Mouse (Mus musculus) midbrain, embryonic 10.5 days (tissue): ENCODE results near the gene Aff3. TPM values are rescaled to one million over a fixed set of nuclear protein-coding genes. Genes with fewer than 3 reads are reported as not detected.

Experiments used
- DNase-seq: peaks from one replicate; pipeline ENCODE4 v3.0.0-alpha.2; 2017; ENCODE audit warnings: low spot score
- H3K27ac ChIP-seq: fragments of 300-500 bp; sonication (generic); replicated peaks from 2 replicates; pipeline ENCODE4 v1.5.1; 2016; ENCODE audit warnings: mild to moderate bottlenecking
- H3K27me3 ChIP-seq: fragments of 300-500 bp; sonication (generic); 2 replicates; pipeline ENCODE4 v1.6.1; 2016; ENCODE audit warnings: low read depth, mild to moderate bottlenecking; ENCODE audit not compliant: poor library complexity, severe bottlenecking
- H3K36me3 ChIP-seq: fragments of 300-500 bp; sonication (generic); 2 replicates; pipeline ENCODE4 v1.6.1; 2016; ENCODE audit warnings: mild to moderate bottlenecking, moderate library complexity
- H3K4me1 ChIP-seq: fragments of 300-500 bp; sonication (generic); 2 replicates; pipeline ENCODE4 v1.6.1; 2016
- H3K4me3 ChIP-seq: fragments of 300-500 bp; sonication (generic); 2 replicates; pipeline ENCODE4 v1.5.1; 2016; ENCODE audit warnings: mild to moderate bottlenecking, moderate library complexity
- H3K9me3 ChIP-seq: fragments of 300-500 bp; sonication (generic); replicated peaks from 2 replicates; pipeline ENCODE4 v1.6.1; 2016; ENCODE audit warnings: mild to moderate bottlenecking
- WGBS: fragments of 180-500 bp; shearing (Covaris S2); methylation state at CpG from one replicate; pipeline ENCODE4 v1.1.7; 2016; 5-methylcytosine and 5-hydroxymethylcytosine counted together
- polyA plus RNA-seq: library from polyadenylated mRNA; unstranded; fragments of >200 nt; fragmentation: Nextera tagmentation; extraction: Ambion mirVana; gene quantifications from 2 replicates; pipeline ENCODE4 v1.2.1, GENCODE M21; 2016

Aff3 gene
- polyA plus RNA-seq, 1 experiment from 2014 or later: 3.0 TPM

- H3K27me3 ChIP-seq: no peaks in the 10 kb centered on the region
- no peak overlapping the region for H3K4me3 ChIP-seq
- H3K9me3 ChIP-seq: no peaks in the 10 kb centered on the region
- DNase-seq: no peak
- 69% methylated on average over 7 of the region's 7 CpGs for WGBS
- peaks cover 16% of the 10 kb centered on the region for H3K4me1 ChIP-seq
- H3K36me3 ChIP-seq: no peaks in the 10 kb centered on the region
- 0 out of 2 replicates have a peak overlapping the region, but pooled peaks have one; percentile 11 for H3K27ac ChIP-seq
Observed at GRCm38 (mm10) chr1:38546696-38547095, 118.1 kb downstream of the Aff3 start.

GRCm38 (mm10) chr1:38545282-38545945 is 119.3 kb downstream of the Aff3 start:
- H3K27me3 ChIP-seq: no peaks in the 10 kb centered on the region
- H3K36me3 ChIP-seq: no peaks in the 10 kb centered on the region
- DNase-seq: no peak
- no peaks in the 10 kb centered on the region for H3K9me3 ChIP-seq
- H3K27ac ChIP-seq: no peak overlapping the region
- H3K4me1 ChIP-seq: peaks cover 16% of the 10 kb centered on the region
- H3K4me3 ChIP-seq: no peak overlapping the region
- 83% methylated on average over 12 of the region's 12 CpGs for WGBS

GRCm38 (mm10) chr1:38544501-38544900 is 120.3 kb downstream of the Aff3 start:
- Histone ChIP-seq H3K4me3 (no peak overlapping the region), H3K36me3 (no peaks in the 10 kb centered on the region), H3K27me3 (no peaks in the 10 kb centered on the region), H3K27ac (no peak overlapping the region), H3K4me1 (peaks cover 21% of the 10 kb centered on the region), H3K9me3 (no peaks in the 10 kb centered on the region)
- no peak for DNase-seq
- WGBS: 65% methylated on average over 3 of the region's 3 CpGs

GRCm38 (mm10) chr1:38541536-38541935 is 123.2 kb downstream of the Aff3 start:
- Histone ChIP-seq H3K4me3 (no peak overlapping the region), H3K4me1 (peaks cover 33% of the 10 kb centered on the region), H3K9me3 (no peaks in the 10 kb centered on the region), H3K27ac (no peak overlapping the region), H3K36me3 (no peaks in the 10 kb centered on the region), H3K27me3 (no peaks in the 10 kb centered on the region)
- WGBS: 86% methylated on average over 4 of the region's 4 CpGs
- no peak for DNase-seq

- 87% methylated on average over 16 of the region's 16 CpGs for WGBS
- Histone ChIP-seq H3K27me3 (no peaks in the 10 kb centered on the region), H3K4me1 (peaks cover 23% of the 10 kb centered on the region), H3K27ac (no peak overlapping the region), H3K9me3 (no peaks in the 10 kb centered on the region), H3K36me3 (peaks cover 12% of the 10 kb centered on the region), H3K4me3 (no peak overlapping the region)
- no peak for DNase-seq
Observed at GRCm38 (mm10) chr1:38536929-38537540, 127.7 kb downstream of the Aff3 start.

GRCm38 (mm10) chr1:38532581-38532980 is 132.2 kb downstream of the Aff3 start:
- DNase-seq: no peak
- 90% methylated on average over 7 of the region's 7 CpGs for WGBS

GRCm38 (mm10) chr1:38528607-38529006 is 136.1 kb downstream of the Aff3 start:
- Histone ChIP-seq H3K36me3 (peaks cover 24% of the 10 kb centered on the region), H3K4me3 (no peak overlapping the region), H3K27ac (no peak overlapping the region), H3K4me1 (no peaks in the 10 kb centered on the region), H3K9me3 (no peaks in the 10 kb centered on the region), H3K27me3 (no peaks in the 10 kb centered on the region)
- no peak for DNase-seq
- 90% methylated on average over 5 of the region's 5 CpGs for WGBS

More at GRCm38 (mm10) chr1:38532581-38532980, 132.2 kb downstream of the Aff3 start:
- no peak overlapping the region for H3K4me3 ChIP-seq
- no peaks in the 10 kb centered on the region for H3K27me3 ChIP-seq
- H3K27ac ChIP-seq: no peak overlapping the region
- H3K36me3 ChIP-seq: peaks cover 12% of the 10 kb centered on the region
- 0 out of 2 replicates have a peak, but pooled peaks cover 2% of the 10 kb centered on the region for H3K4me1 ChIP-seq
- no peaks in the 10 kb centered on the region for H3K9me3 ChIP-seq

GRCm38 (mm10) chr1:38526568-38526967 is 138.2 kb downstream of the Aff3 start:
- WGBS: 93% methylated on average over 5 of the region's 5 CpGs
- Histone ChIP-seq H3K27me3 (no peaks in the 10 kb centered on the region), H3K27ac (no peak overlapping the region), H3K9me3 (no peaks in the 10 kb centered on the region), H3K36me3 (peaks cover 31% of the 10 kb centered on the region), H3K4me3 (no peak overlapping the region), H3K4me1 (no peaks in the 10 kb centered on the region)
- no peak for DNase-seq

GRCm38 (mm10) chr1:38521651-38522050 is 143.1 kb downstream of the Aff3 start:
- no peak for DNase-seq
- 96% methylated on average over 11 of the region's 11 CpGs for WGBS
- no peak overlapping the region for H3K4me3 ChIP-seq
- H3K36me3 ChIP-seq: peaks cover 37% of the 10 kb centered on the region
- H3K9me3 ChIP-seq: no peaks in the 10 kb centered on the region
- no peaks in the 10 kb centered on the region for H3K4me1 ChIP-seq
- H3K27ac ChIP-seq: no peak overlapping the region
- H3K27me3 ChIP-seq: no peaks in the 10 kb centered on the region

- Histone ChIP-seq H3K4me1 (peaks cover 15% of the 10 kb centered on the region), H3K27ac (no peak overlapping the region), H3K27me3 (no peaks in the 10 kb centered on the region), H3K9me3 (no peaks in the 10 kb centered on the region), H3K36me3 (peaks cover 3% of the 10 kb centered on the region), H3K4me3 (no peak overlapping the region)
- no peak for DNase-seq
- WGBS: 66% methylated on average over 1 of the region's 1 CpGs
Observed at GRCm38 (mm10) chr1:38516225-38516624, 148.5 kb downstream of the Aff3 start.

- Histone ChIP-seq H3K36me3 (no peaks in the 10 kb centered on the region), H3K9me3 (no peaks in the 10 kb centered on the region), H3K27ac (no peak overlapping the region), H3K4me1 (peaks cover 15% of the 10 kb centered on the region), H3K27me3 (no peaks in the 10 kb centered on the region), H3K4me3 (no peak overlapping the region)
- DNase-seq: no peak
- WGBS: 70% methylated on average over 4 of the region's 4 CpGs
Observed at GRCm38 (mm10) chr1:38514634-38515011, 150.1 kb downstream of the Aff3 start.

GRCm38 (mm10) chr1:38513970-38514633 is 150.7 kb downstream of the Aff3 start:
- Histone ChIP-seq H3K36me3 (no peaks in the 10 kb centered on the region), H3K4me1 (peaks cover 15% of the 10 kb centered on the region), H3K9me3 (no peaks in the 10 kb centered on the region), H3K27ac (no peak overlapping the region), H3K27me3 (no peaks in the 10 kb centered on the region), H3K4me3 (no peak overlapping the region)
- WGBS: 63% methylated on average over 12 of the region's 12 CpGs
- DNase-seq: no peak
